Mouse (Mus musculus) hindbrain, embryonic 11.5 days (tissue): ENCODE results near the gene Siglec1. TPM values are rescaled to one million over a fixed set of nuclear protein-coding genes. Genes with fewer than 3 reads are reported as not detected.

Experiments used
- ATAC-seq: fragments of 200-750 bp; cut with Nextera tagmentation; 2 replicates; pipeline ENCODE4 v1.8.0; 2017; ENCODE audit warnings: mild to moderate bottlenecking, moderate TSS enrichment, moderate library complexity; ENCODE audit not compliant: low FRiP score
- DNase-seq: peaks from one replicate; pipeline ENCODE4 v3.0.0-alpha.2; 2015; ENCODE audit warnings: low spot score
- H3K27ac ChIP-seq: fragments of 300-500 bp; sonication (generic); 2 replicates; pipeline ENCODE4 v1.5.1; 2014; ENCODE audit warnings: mild to moderate bottlenecking, low read depth, low read length
- H3K27me3 ChIP-seq: fragments of 300-500 bp; sonication (generic); 2 replicates; pipeline ENCODE4 v1.6.1; 2014; ENCODE audit warnings: mild to moderate bottlenecking, low read length, moderate library complexity, mixed read lengths; ENCODE audit not compliant: control insufficient read depth, insufficient read depth
- H3K36me3 ChIP-seq: fragments of 300-500 bp; sonication (generic); 2 replicates; pipeline ENCODE4 v1.6.1; 2014; ENCODE audit warnings: mild to moderate bottlenecking, low read length, moderate library complexity, mixed read lengths; ENCODE audit not compliant: control insufficient read depth, insufficient read depth
- H3K4me1 ChIP-seq: fragments of 300-500 bp; sonication (generic); replicated peaks from 2 replicates; pipeline ENCODE4 v1.6.1; 2014; ENCODE audit warnings: low read length, mixed read lengths; ENCODE audit not compliant: control insufficient read depth, insufficient read depth
- H3K4me2 ChIP-seq: fragments of 300-500 bp; sonication (generic); replicated peaks from 2 replicates; pipeline ENCODE4 v1.6.1; 2014; ENCODE audit warnings: mild to moderate bottlenecking, low read depth, low read length
- H3K4me3 ChIP-seq: fragments of 300-500 bp; sonication (generic); 2 replicates; pipeline ENCODE4 v1.5.1; 2014; ENCODE audit warnings: low read depth, low read length
- H3K9ac ChIP-seq: fragments of 300-500 bp; sonication (generic); 2 replicates; pipeline ENCODE4 v1.6.1; 2014; ENCODE audit warnings: low read depth, low read length
- H3K9me3 ChIP-seq: fragments of 300-500 bp; sonication (generic); 2 replicates; pipeline ENCODE4 v1.6.1; 2016; ENCODE audit warnings: low read length; ENCODE audit not compliant: control insufficient read depth
- WGBS: fragments of 180-500 bp; shearing (Covaris S2); extraction: QIAGEN DNeasy Blood & Tissue Kit; methylation state at CpG from one replicate; pipeline ENCODE4 v1.1.7; 2014; 5-methylcytosine and 5-hydroxymethylcytosine counted together
- polyA plus RNA-seq: library from polyadenylated mRNA; unstranded; fragments of >200 nt; fragmentation: Nextera tagmentation; extraction: Ambion mirVana; gene quantifications from 2 replicates; pipeline ENCODE4 v1.2.1, GENCODE M21; 2014

Siglec1 gene
- polyA plus RNA-seq, 1 experiment from 2014 or later = 0.15 TPM

GRCm38 (mm10) chr2:131088581-131088980 lies 2.0 kb upstream of the Siglec1 start:
- DNase-seq (no peak), ATAC-seq (no peak)
- H3K4me3 ChIP-seq = no peak overlapping the region
- H3K9me3 ChIP-seq = no peaks in the 10 kb centered on the region
- no peak overlapping the region for H3K9ac ChIP-seq
- H3K27me3 ChIP-seq = no peaks in the 10 kb centered on the region
- no peaks in the 10 kb centered on the region for H3K4me1 ChIP-seq
- H3K27ac ChIP-seq = no peak overlapping the region
- no peak overlapping the region for H3K4me2 ChIP-seq
- no peaks in the 10 kb centered on the region for H3K36me3 ChIP-seq
- 86% methylated on average over 4 of the region's 4 CpGs for WGBS

- ATAC-seq = no peak
- Histone ChIP-seq H3K4me3 (no peak overlapping the region), H3K27me3 (no peaks in the 10 kb centered on the region), H3K9ac (no peak overlapping the region), H3K27ac (no peak overlapping the region), H3K4me2 (no peak overlapping the region), H3K36me3 (no peaks in the 10 kb centered on the region), H3K4me1 (no peaks in the 10 kb centered on the region), H3K9me3 (no peaks in the 10 kb centered on the region)
- WGBS = 87% methylated on average over 4 of the region's 4 CpGs
- no peak for DNase-seq
Observed at GRCm38 (mm10) chr2:131084206-131084605, 2.4 kb downstream of the Siglec1 start.

- Histone ChIP-seq H3K9me3 (no peaks in the 10 kb centered on the region), H3K9ac (no peak overlapping the region), H3K4me1 (no peaks in the 10 kb centered on the region), H3K4me3 (no peak overlapping the region), H3K27me3 (no peaks in the 10 kb centered on the region), H3K4me2 (no peak overlapping the region), H3K36me3 (no peaks in the 10 kb centered on the region), H3K27ac (no peak overlapping the region)
- DNase-seq = no peak
- WGBS = 88% methylated on average over 5 of the region's 5 CpGs
- ATAC-seq = no peak
Observed at GRCm38 (mm10) chr2:131080507-131080906, 6.1 kb downstream of the Siglec1 start.

GRCm38 (mm10) chr2:131072536-131072935 lies 14.0 kb downstream of the Siglec1 start:
- Histone ChIP-seq H3K4me3 (no peak overlapping the region), H3K27ac (no peak overlapping the region), H3K4me1 (no peaks in the 10 kb centered on the region), H3K9me3 (no peaks in the 10 kb centered on the region), H3K27me3 (no peaks in the 10 kb centered on the region), H3K36me3 (no peaks in the 10 kb centered on the region), H3K9ac (no peak overlapping the region), H3K4me2 (no peak overlapping the region)
- ATAC-seq = no peak
- 87% methylated on average over 10 of the region's 10 CpGs for WGBS
- DNase-seq = no peak

- ATAC-seq (no peak), DNase-seq (no peak)
- Histone ChIP-seq H3K27ac (no peak overlapping the region), H3K27me3 (peaks cover 15% of the 10 kb centered on the region), H3K4me3 (no peak overlapping the region), H3K4me1 (0 out of 2 replicates have a peak, but pooled peaks cover 2% of the 10 kb centered on the region), H3K9ac (no peak overlapping the region), H3K9me3 (no peaks in the 10 kb centered on the region), H3K36me3 (no peaks in the 10 kb centered on the region), H3K4me2 (no peak overlapping the region)
- 83% methylated on average over 6 of the region's 6 CpGs for WGBS
Observed at GRCm38 (mm10) chr2:131067481-131067880, 19.1 kb downstream of the Siglec1 start.

- Histone ChIP-seq H3K36me3 (no peaks in the 10 kb centered on the region), H3K4me1 (0 out of 2 replicates have a peak, but pooled peaks cover 2% of the 10 kb centered on the region), H3K4me2 (no peak overlapping the region), H3K9me3 (no peaks in the 10 kb centered on the region), H3K27ac (no peak overlapping the region), H3K4me3 (no peak overlapping the region), H3K27me3 (peaks cover 18% of the 10 kb centered on the region), H3K9ac (no peak overlapping the region)
- ATAC-seq (no peak), DNase-seq (no peak)
- 68% methylated on average over 9 of the region's 9 CpGs for WGBS
Observed at GRCm38 (mm10) chr2:131066342-131066741, 20.2 kb downstream of the Siglec1 start.

- DNase-seq = no peak
- WGBS = 4% methylated on average over 24 of the region's 27 CpGs
- Histone ChIP-seq H3K36me3 (no peaks in the 10 kb centered on the region), H3K9ac (no peak within 1 kb of the TSS), H3K4me3 (0 out of 2 replicates have a peak within 1 kb of the TSS, but pooled peaks have one; percentile 12), H3K4me1 (0 out of 2 replicates have a peak, but pooled peaks cover 2% of the 10 kb centered on the region), H3K27ac (no peak within 1 kb of the TSS), H3K4me2 (peak within 1 kb of the TSS; percentile 36), H3K27me3 (peaks cover 18% of the 10 kb centered on the region), H3K9me3 (no peaks in the 10 kb centered on the region)
- ATAC-seq = no peak
Observed at GRCm38 (mm10) chr2:131063404-131063864, 23.1 kb downstream of the Siglec1 start, which contains the start of gene Adam33. Gene Adam33 (minus strand): TSS chr2:131063814.

GRCm38 (mm10) chr2:131061607-131062006 lies 25.0 kb downstream of the Siglec1 start:
- H3K9me3 ChIP-seq = no peaks in the 10 kb centered on the region
- H3K27me3 ChIP-seq = peaks cover 19% of the 10 kb centered on the region
- no peak overlapping the region for H3K4me2 ChIP-seq
- H3K4me1 ChIP-seq = 0 out of 2 replicates have a peak, but pooled peaks cover 2% of the 10 kb centered on the region
- no peaks in the 10 kb centered on the region for H3K36me3 ChIP-seq
- DNase-seq = no peak
- WGBS = 75% methylated on average over 5 of the region's 5 CpGs
- H3K4me3 ChIP-seq = no peak overlapping the region
- ATAC-seq = no peak
- no peak overlapping the region for H3K9ac ChIP-seq
- no peak overlapping the region for H3K27ac ChIP-seq

GRCm38 (mm10) chr2:131060784-131061183 lies 25.8 kb downstream of the Siglec1 start:
- Histone ChIP-seq H3K9me3 (no peaks in the 10 kb centered on the region), H3K4me2 (no peak overlapping the region), H3K36me3 (no peaks in the 10 kb centered on the region), H3K4me1 (0 out of 2 replicates have a peak, but pooled peaks cover 2% of the 10 kb centered on the region), H3K4me3 (no peak overlapping the region), H3K27ac (no peak overlapping the region), H3K9ac (no peak overlapping the region), H3K27me3 (peaks cover 26% of the 10 kb centered on the region)
- DNase-seq (peak; percentile 29), ATAC-seq (no peak)
- 49% methylated on average over 6 of the region's 6 CpGs for WGBS
